Mouse (Mus musculus) intestine, embryonic 14.5 days (tissue): ENCODE results near the gene Nup62. TPM values are rescaled to one million over a fixed set of nuclear protein-coding genes. Genes with fewer than 3 reads are reported as not detected.

Experiments used
- ATAC-seq: fragments of 200-750 bp; cut with Nextera tagmentation; replicated peaks from 2 replicates; pipeline ENCODE4 v1.8.0; 2017; ENCODE audit warnings: low read depth, moderate number of reproducible peaks, moderate TSS enrichment, moderate library complexity; ENCODE audit not compliant: low FRiP score, low TSS enrichment
- DNase-seq: peaks from one replicate; pipeline ENCODE4 v3.0.0-alpha.2; 2018; ENCODE audit warnings: low spot score
- H3K27ac ChIP-seq: fragments of 300-500 bp; sonication (generic); 2 replicates; pipeline ENCODE4 v1.5.1; 2014; ENCODE audit warnings: low read depth, mild to moderate bottlenecking, control low read depth
- H3K27me3 ChIP-seq: fragments of 300-500 bp; sonication (generic); replicated peaks from 2 replicates; pipeline ENCODE4 v1.6.1; 2014; ENCODE audit warnings: low read length, control low read depth; ENCODE audit not compliant: control insufficient read depth, insufficient read depth
- H3K36me3 ChIP-seq: fragments of 300-500 bp; sonication (generic); 2 replicates; pipeline ENCODE4 v1.6.1; 2014; ENCODE audit warnings: low read length, control low read depth; ENCODE audit not compliant: control insufficient read depth, insufficient read depth
- H3K4me1 ChIP-seq: fragments of 300-500 bp; sonication (generic); replicated peaks from 2 replicates; pipeline ENCODE4 v1.6.1; 2014; ENCODE audit warnings: low read length, control low read depth, mixed read lengths; ENCODE audit not compliant: control insufficient read depth, insufficient read depth
- H3K4me2 ChIP-seq: fragments of 300-500 bp; sonication (generic); 2 replicates; pipeline ENCODE4 v1.6.1; 2014; ENCODE audit warnings: low read length
- H3K4me3 ChIP-seq: fragments of 300-500 bp; sonication (generic); 2 replicates; pipeline ENCODE4 v1.5.1; 2014; ENCODE audit warnings: low read depth, low read length, control low read depth, mixed read lengths
- H3K9ac ChIP-seq: fragments of 300-500 bp; sonication (generic); 2 replicates; pipeline ENCODE4 v1.6.1; 2014; ENCODE audit warnings: mild to moderate bottlenecking, low read length
- H3K9me3 ChIP-seq: fragments of 300-500 bp; sonication (generic); 2 replicates; pipeline ENCODE4 v1.6.1; 2016; ENCODE audit warnings: low read length, control low read depth; ENCODE audit not compliant: control insufficient read depth
- WGBS: fragments of 180-500 bp; shearing (Covaris S2); extraction: QIAGEN DNeasy Blood & Tissue Kit; methylation state at CpG from one replicate; pipeline ENCODE4 v1.1.7; 2014; 5-methylcytosine and 5-hydroxymethylcytosine counted together
- microRNA counts: library from miRNA; unstranded; fragments of <30 nt; microRNA quantifications from one replicate; lab custom pipeline; 2016
- microRNA-seq: library from miRNA; unstranded; fragments of <30 nt; microRNA quantifications from one replicate; pipeline ENCODE4, GENCODE M21; 2016
- polyA plus RNA-seq: library from polyadenylated mRNA; unstranded; fragments of >200 nt; fragmentation: Nextera tagmentation; extraction: Ambion mirVana; gene quantifications from 2 replicates; pipeline ENCODE4 v1.2.1, GENCODE M21; 2014

The Nup62 gene
- polyA plus RNA-seq, 1 experiment from 2014 or later, result 65.8 TPM

DNA sequence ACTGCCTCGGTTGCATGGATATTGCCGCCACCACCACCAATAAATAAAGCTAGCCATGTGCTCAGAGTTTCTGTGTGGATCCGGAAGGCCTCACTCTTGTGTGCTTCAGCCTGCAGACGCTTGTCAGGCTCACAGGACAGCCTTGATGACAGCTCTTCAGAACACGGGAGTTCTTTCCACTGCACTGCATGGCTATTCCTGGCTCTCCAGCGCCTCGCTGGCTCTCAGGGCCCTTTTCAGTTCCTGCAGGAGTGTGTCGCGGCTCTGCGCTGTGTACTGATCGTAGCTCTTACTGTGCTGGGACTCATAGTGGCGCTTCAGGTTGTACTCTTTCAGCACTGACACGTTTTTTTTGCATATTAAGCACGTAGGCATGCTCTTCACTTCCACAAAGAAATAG, 61.9 kb downstream of the Nup62 start:
- ATAC-seq (no peak), DNase-seq (no peak)
- Histone ChIP-seq H3K36me3 (peaks cover 70% of the 10 kb centered on the region), H3K9ac (no peak overlapping the region), H3K9me3 (no peaks in the 10 kb centered on the region), H3K4me1 (no peaks in the 10 kb centered on the region), H3K4me2 (no peak overlapping the region), H3K27ac (no peak overlapping the region), H3K4me3 (no peak overlapping the region), H3K27me3 (no peaks in the 10 kb centered on the region)
- 88% methylated on average over 14 of the region's 14 CpGs for WGBS

MicroRNAs encoded within 50 kb of the gene (microRNA counts, 519-probe panel; counts per million panel counts)
- microRNA mmu-miR-707 (lab: Ali Mortazavi, UCI), result not detected

Small RNAs within 50 kb of the gene (microRNA-seq; reads per million reads assigned to microRNA genes)
- gene Mir707, result not detected

Other genes with a start within 250 kb of the Nup62 start
- 1.6 and 1.7 TPM in 2 replicates for gene Napsa, start 243.7 kb upstream of the Nup62 start, polyA plus RNA-seq
- 0.19 and 0.26 TPM in 2 replicates for gene Kcnc3, start 225.4 kb upstream of the Nup62 start, polyA plus RNA-seq
- gene Myh14, start 145.2 kb upstream of the Nup62 start, polyA plus RNA-seq, result 26.7 and 33.4 TPM in 2 replicates
- not detected in 2 replicates for gene Izumo2, start 107.3 kb upstream of the Nup62 start, polyA plus RNA-seq
- gene Vrk3, start 67.7 kb upstream of the Nup62 start, polyA plus RNA-seq, result 38.0 and 40.3 TPM in 2 replicates
- 3.6 and 4.2 TPM in 2 replicates for gene Zfp473, start 65.0 kb upstream of the Nup62 start, polyA plus RNA-seq
- gene Il4i1, start 299 bp downstream of the Nup62 start, polyA plus RNA-seq, result 2.0 TPM in 2 replicates
- gene Atf5, start 570 bp downstream of the Nup62 start, polyA plus RNA-seq, result 2.4 and 3.0 TPM in 2 replicates
- gene Akt1s1, start 32.9 kb downstream of the Nup62 start, polyA plus RNA-seq, result 63.7 and 68.0 TPM in 2 replicates
- 72.4 and 74.8 TPM in 2 replicates for gene Tbc1d17, start 33.0 kb downstream of the Nup62 start, polyA plus RNA-seq
- 26.4 and 29.7 TPM in 2 replicates for gene Pnkp, start 41.1 kb downstream of the Nup62 start, polyA plus RNA-seq
- 318 and 338 TPM in 2 replicates for gene Ptov1, start 53.7 kb downstream of the Nup62 start, polyA plus RNA-seq
- 66.2 and 75.8 TPM in 2 replicates for gene Med25, start 76.6 kb downstream of the Nup62 start, polyA plus RNA-seq
- gene Fuz, start 80.0 kb downstream of the Nup62 start, polyA plus RNA-seq, result 17.8 and 19.7 TPM in 2 replicates
- gene Ap2a1, start 113.4 kb downstream of the Nup62 start, polyA plus RNA-seq, result 62.9 and 68.3 TPM in 2 replicates
- not detected in 2 replicates for gene Tsks, start 127.1 kb downstream of the Nup62 start, polyA plus RNA-seq
- 21.9 and 24.7 TPM in 2 replicates for gene Cpt1c, start 158.8 kb downstream of the Nup62 start, polyA plus RNA-seq
- gene Prmt1, start 170.5 kb downstream of the Nup62 start, polyA plus RNA-seq, result 208 and 211 TPM in 2 replicates
- 84.3 and 91.7 TPM in 2 replicates for gene Irf3, start 181.6 kb downstream of the Nup62 start, polyA plus RNA-seq
- gene Bcl2l12, start 182.6 kb downstream of the Nup62 start, polyA plus RNA-seq, result 54.3 and 55.2 TPM in 2 replicates
- 45.3 and 49.4 TPM in 2 replicates for gene Scaf1, start 200.3 kb downstream of the Nup62 start, polyA plus RNA-seq
- 69.1 and 70.2 TPM in 2 replicates for gene Rras, start 201.9 kb downstream of the Nup62 start, polyA plus RNA-seq
- gene Prr12, start 236.8 kb downstream of the Nup62 start, polyA plus RNA-seq, result 14.0 and 15.0 TPM in 2 replicates
- 57.2 and 63.0 TPM in 2 replicates for gene Nosip, start 246.3 kb downstream of the Nup62 start, polyA plus RNA-seq
- gene Prrg2, start 246.6 kb downstream of the Nup62 start, polyA plus RNA-seq, result 21.8 and 24.0 TPM in 2 replicates